Mouse (Mus musculus): ENCODE data around the gene Stambp. TPM values are rescaled to one million over a fixed set of nuclear protein-coding genes. Genes with fewer than 3 reads are reported as not detected.

Gene Stambp
- polyA plus RNA-seq, 1 experiment from 2014 or later = 24.3 TPM

- Histone ChIP-seq H3K4me1 (replicated peaks) (no peaks in the 10 kb centered on the region), H3K27ac (no peak overlapping the region), H3K27me3 (ENCODE audit: insufficient read depth, poor library complexity, severe bottlenecking) (no peaks in the 10 kb centered on the region), H3K4me3 (no peak overlapping the region), H3K9me3 (no peaks in the 10 kb centered on the region), H3K36me3 (peaks cover 27% of the 10 kb centered on the region)
- DNase-seq (ENCODE audit: low spot score) = no peak
- 80% methylated on average over 3 of the region's 3 CpGs for WGBS
These were observed 26.8 kb downstream of the Stambp start for GRCm38 (mm10) chr6:83545778-83546177.

- no peaks in the 10 kb centered on the region for H3K27me3 ChIP-seq (ENCODE audit: insufficient read depth, poor library complexity, severe bottlenecking)
- peaks cover 3% of the 10 kb centered on the region; the same call in 1 of the 2 replicates for H3K4me1 ChIP-seq (replicated peaks)
- 81% methylated on average over 11 of the region's 11 CpGs for WGBS
- H3K4me3 ChIP-seq = no peak overlapping the region
- DNase-seq (ENCODE audit: low spot score) = no peak
- no peak overlapping the region for H3K27ac ChIP-seq
- H3K9me3 ChIP-seq = no peaks in the 10 kb centered on the region
- H3K36me3 ChIP-seq = peaks cover 18% of the 10 kb centered on the region
These were observed 30.6 kb downstream of the Stambp start for GRCm38 (mm10) chr6:83541756-83542456.

DNA sequence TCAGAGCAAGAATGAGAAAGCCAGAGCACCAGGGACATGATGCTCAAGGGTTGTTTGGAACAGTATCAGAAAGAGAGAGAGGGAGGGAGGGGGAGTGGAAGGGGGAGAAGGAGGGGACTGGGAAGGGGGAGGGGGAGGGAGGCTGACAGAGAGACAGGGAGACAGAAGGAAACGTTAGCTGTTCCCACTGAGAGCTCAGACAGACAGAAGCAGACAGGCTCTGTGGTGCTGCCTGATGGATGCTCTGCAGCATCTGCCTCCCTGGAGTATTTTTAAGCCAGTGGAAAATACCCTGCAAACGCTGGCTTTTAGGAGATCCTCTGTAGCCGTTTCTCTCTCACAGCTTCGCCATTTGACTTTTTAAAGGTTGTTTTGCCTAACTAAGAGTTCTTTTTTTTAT lies 32.5 kb downstream of the Stambp start:
- no peaks in the 10 kb centered on the region for H3K36me3 ChIP-seq
- no peak overlapping the region for H3K4me3 ChIP-seq
- no peak overlapping the region for H3K27ac ChIP-seq
- H3K27me3 ChIP-seq (ENCODE audit: insufficient read depth, poor library complexity, severe bottlenecking) = no peaks in the 10 kb centered on the region
- H3K9me3 ChIP-seq = no peaks in the 10 kb centered on the region
- peaks cover 11% of the 10 kb centered on the region; the same call in 1 of the 2 replicates for H3K4me1 ChIP-seq (replicated peaks)
- no peak for DNase-seq (ENCODE audit: low spot score)
- 48% methylated on average over 4 of the region's 4 CpGs for WGBS

- Histone ChIP-seq H3K27ac (peak overlapping the region; percentile 54; the same call in 1 of the 2 replicates), H3K27me3 (ENCODE audit: insufficient read depth, poor library complexity, severe bottlenecking) (no peaks in the 10 kb centered on the region), H3K4me3 (no peak overlapping the region), H3K9me3 (no peaks in the 10 kb centered on the region), H3K4me1 (replicated peaks) (peaks cover 11% of the 10 kb centered on the region; the same call in 1 of the 2 replicates), H3K36me3 (no peaks in the 10 kb centered on the region)
- DNase-seq (ENCODE audit: low spot score) = no peak
- WGBS = 51% methylated on average over 6 of the region's 6 CpGs
These were observed 35.8 kb downstream of the Stambp start for GRCm38 (mm10) chr6:83536795-83537059.

DNA sequence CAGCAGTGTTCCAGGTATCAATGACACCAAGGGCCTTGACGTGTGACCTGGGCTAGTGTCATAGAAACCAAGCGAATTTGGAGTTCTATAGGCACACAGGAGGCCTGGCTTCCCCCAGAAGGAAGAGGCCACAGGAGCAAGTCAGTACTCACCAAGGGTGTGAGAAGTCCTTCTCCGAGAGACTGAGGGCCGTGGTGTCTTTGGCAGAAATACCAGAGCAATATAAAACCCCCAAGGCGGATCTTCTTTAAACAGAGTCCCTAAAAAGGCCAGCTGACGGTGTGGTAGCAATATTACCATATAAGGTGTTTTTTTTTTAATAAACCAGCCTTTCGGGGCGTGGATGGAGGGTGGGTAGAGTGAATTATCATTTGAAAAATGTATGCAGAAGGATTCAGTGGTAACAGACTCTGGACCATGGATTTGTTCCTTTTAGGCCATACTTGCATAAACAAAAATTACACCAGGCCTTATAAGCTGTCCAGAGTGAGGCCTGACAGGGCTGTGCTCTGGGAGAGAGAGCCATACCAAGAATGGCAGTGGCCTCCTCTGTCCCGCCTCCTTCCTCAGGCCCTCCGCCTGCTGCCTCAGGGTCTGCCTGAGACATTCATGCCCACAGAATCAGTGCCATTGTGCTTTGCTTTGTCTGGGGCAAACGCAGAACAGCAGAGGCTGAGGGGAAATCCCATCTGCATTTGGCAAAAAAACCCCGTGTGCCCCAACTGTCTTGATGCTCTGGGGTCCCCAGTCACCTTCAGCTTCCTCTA lies 36.3 kb downstream of the Stambp start, which contains the start of gene Actg2:
TSS of gene Actg2 (minus strand) at position 238 of the 767 bp plus-strand sequence.
- WGBS = 71% methylated on average over 12 of the region's 12 CpGs
- no peaks in the 10 kb centered on the region for H3K36me3 ChIP-seq

DNA sequence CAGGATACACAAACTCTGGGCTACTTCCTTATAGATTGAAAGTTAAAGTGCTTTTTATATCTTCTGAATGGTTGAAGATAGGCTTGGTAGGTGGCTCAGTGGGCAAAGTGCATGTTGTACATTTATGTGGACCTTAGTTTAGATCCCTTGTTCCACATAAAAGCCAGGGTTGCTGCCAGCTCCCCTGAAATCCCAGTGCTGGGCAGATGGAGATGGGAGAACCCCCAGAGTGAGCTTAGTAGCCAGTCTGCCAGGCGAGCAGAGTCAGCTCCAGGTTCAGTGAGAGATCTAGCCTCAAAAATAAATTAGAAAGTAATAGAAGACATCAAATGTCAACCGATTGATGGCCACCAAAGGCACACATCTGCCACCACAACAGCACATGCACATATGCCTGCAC lies 39.9 kb downstream of the Stambp start:
- no peak overlapping the region for H3K4me3 ChIP-seq
- WGBS = 78% methylated on average over 2 of the region's 2 CpGs
- H3K36me3 ChIP-seq = no peaks in the 10 kb centered on the region
- no peaks in the 10 kb centered on the region for H3K27me3 ChIP-seq (ENCODE audit: insufficient read depth, poor library complexity, severe bottlenecking)
- H3K27ac ChIP-seq = no peak overlapping the region
- no peak for DNase-seq (ENCODE audit: low spot score)
- peaks cover 8% of the 10 kb centered on the region; the same call in 1 of the 2 replicates for H3K4me1 ChIP-seq (replicated peaks)
- H3K9me3 ChIP-seq = no peaks in the 10 kb centered on the region

More for the DNA sequence above, 36.3 kb downstream of the Stambp start, which contains the start of gene Actg2:
- Histone ChIP-seq H3K27ac (peak within 1 kb of the TSS; percentile 54; the same call in 1 of the 2 replicates), H3K27me3 (ENCODE audit: insufficient read depth, poor library complexity, severe bottlenecking) (no peaks in the 10 kb centered on the region), H3K9me3 (no peaks in the 10 kb centered on the region), H3K4me3 (no peak within 1 kb of the TSS), H3K4me1 (replicated peaks) (peaks cover 11% of the 10 kb centered on the region; the same call in 1 of the 2 replicates)
- DNase-seq (ENCODE audit: low spot score) = no peak

GRCm38 (mm10) chr6:83523194-83523593 lies 49.3 kb downstream of the Stambp start:
- 76% methylated on average over 6 of the region's 6 CpGs for WGBS
- no peak for DNase-seq (ENCODE audit: low spot score)
- Histone ChIP-seq H3K36me3 (no peaks in the 10 kb centered on the region), H3K27me3 (ENCODE audit: insufficient read depth, poor library complexity, severe bottlenecking) (no peaks in the 10 kb centered on the region), H3K4me3 (no peak overlapping the region), H3K27ac (no peak overlapping the region), H3K9me3 (no peaks in the 10 kb centered on the region), H3K4me1 (replicated peaks) (0 out of 2 replicates have a peak, but pooled peaks cover 7% of the 10 kb centered on the region)

DNA sequence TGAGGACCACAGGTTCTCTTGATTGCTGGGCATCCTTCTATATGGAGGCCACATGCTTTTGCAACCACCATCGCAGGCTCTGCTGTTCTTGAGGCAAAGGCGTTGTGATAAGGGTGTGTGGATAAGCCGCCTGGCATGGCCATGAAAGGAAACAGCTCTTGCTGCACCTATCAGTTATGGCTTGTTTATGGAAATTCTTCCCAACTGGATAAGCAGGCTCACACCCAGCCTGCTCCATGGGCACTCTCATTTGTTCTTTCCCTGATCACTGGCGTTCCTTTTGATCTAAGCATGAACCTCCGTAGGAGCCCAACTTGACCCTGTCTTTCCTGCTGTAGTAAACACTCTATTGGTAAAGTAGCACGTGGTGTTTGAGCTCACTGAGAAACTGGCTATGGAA lies 50.7 kb downstream of the Stambp start:
- no peaks in the 10 kb centered on the region for H3K36me3 ChIP-seq
- 78% methylated on average over 6 of the region's 6 CpGs for WGBS
- H3K4me3 ChIP-seq = no peak overlapping the region
- DNase-seq (ENCODE audit: low spot score) = no peak
- H3K9me3 ChIP-seq = no peaks in the 10 kb centered on the region
- H3K27ac ChIP-seq = no peak overlapping the region
- 0 out of 2 replicates have a peak, but pooled peaks cover 7% of the 10 kb centered on the region for H3K4me1 ChIP-seq (replicated peaks)
- H3K27me3 ChIP-seq (ENCODE audit: insufficient read depth, poor library complexity, severe bottlenecking) = no peaks in the 10 kb centered on the region

DNA sequence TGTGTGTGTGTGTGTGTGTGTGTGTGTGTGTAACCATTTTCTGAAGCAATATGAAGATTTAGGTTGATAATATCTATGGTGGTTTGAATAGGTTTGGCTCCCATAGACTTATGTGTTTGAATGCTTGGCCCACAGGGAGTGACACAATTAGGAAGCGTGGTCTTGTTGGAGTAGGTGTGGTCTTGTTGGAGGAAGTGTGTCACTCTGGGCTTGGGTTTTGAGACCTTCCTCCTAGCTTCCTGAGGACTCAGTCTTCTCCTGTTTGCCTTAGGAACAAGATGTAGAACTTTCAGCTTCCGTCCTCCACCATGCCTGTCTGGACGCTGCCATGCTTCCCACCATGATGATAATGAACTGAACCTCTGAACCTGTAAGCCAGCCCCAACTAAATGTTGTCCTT lies 53.9 kb downstream of the Stambp start:
- H3K9me3 ChIP-seq = no peaks in the 10 kb centered on the region
- no peaks in the 10 kb centered on the region for H3K36me3 ChIP-seq
- H3K4me3 ChIP-seq = no peak overlapping the region
- DNase-seq (ENCODE audit: low spot score) = no peak
- 0 out of 2 replicates have a peak, but pooled peaks cover 5% of the 10 kb centered on the region for H3K4me1 ChIP-seq (replicated peaks)
- H3K27ac ChIP-seq = no peak overlapping the region
- H3K27me3 ChIP-seq (ENCODE audit: insufficient read depth, poor library complexity, severe bottlenecking) = no peaks in the 10 kb centered on the region
- 91% methylated on average over 3 of the region's 3 CpGs for WGBS

- no peaks in the 10 kb centered on the region for H3K27me3 ChIP-seq (ENCODE audit: insufficient read depth, poor library complexity, severe bottlenecking)
- no peak overlapping the region for H3K27ac ChIP-seq
- DNase-seq (ENCODE audit: low spot score) = no peak
- H3K4me3 ChIP-seq = no peak overlapping the region
- WGBS = 68% methylated on average over 3 of the region's 3 CpGs
- H3K9me3 ChIP-seq = no peaks in the 10 kb centered on the region
- no peaks in the 10 kb centered on the region for H3K4me1 ChIP-seq (replicated peaks)
- H3K36me3 ChIP-seq = no peaks in the 10 kb centered on the region
These were observed 57.4 kb downstream of the Stambp start for GRCm38 (mm10) chr6:83515172-83515571.

DNA sequence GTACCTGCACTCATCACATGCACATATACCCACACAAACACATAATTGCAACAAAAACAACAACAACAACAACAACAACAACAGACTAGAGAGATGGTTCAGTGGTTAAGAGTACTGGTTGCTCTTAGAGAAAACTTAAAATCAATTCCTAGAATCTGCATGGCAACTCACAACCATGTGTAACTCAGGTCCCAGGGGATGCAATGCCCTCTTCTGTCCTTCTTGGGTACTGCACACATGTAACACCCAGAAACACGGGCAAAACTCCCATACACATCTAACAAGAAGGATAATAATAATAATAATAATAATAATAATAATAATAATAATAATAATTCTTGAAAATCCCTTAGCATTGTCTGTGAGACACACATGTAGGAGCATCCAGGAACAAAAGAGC lies 60.0 kb downstream of the Stambp start:
- Histone ChIP-seq H3K9me3 (no peaks in the 10 kb centered on the region), H3K27me3 (ENCODE audit: insufficient read depth, poor library complexity, severe bottlenecking) (no peaks in the 10 kb centered on the region), H3K4me3 (no peak overlapping the region), H3K36me3 (no peaks in the 10 kb centered on the region), H3K27ac (no peak overlapping the region), H3K4me1 (replicated peaks) (peaks cover 11% of the 10 kb centered on the region)
- DNase-seq (ENCODE audit: low spot score) = peak; percentile 41
- WGBS = 26% methylated on average over 1 of the region's 1 CpGs

- Histone ChIP-seq H3K27me3 (ENCODE audit: insufficient read depth, poor library complexity, severe bottlenecking) (no peaks in the 10 kb centered on the region), H3K4me3 (no peak overlapping the region), H3K36me3 (no peaks in the 10 kb centered on the region), H3K27ac (no peak overlapping the region), H3K9me3 (no peaks in the 10 kb centered on the region), H3K4me1 (replicated peaks) (peaks cover 28% of the 10 kb centered on the region)
- no peak for DNase-seq (ENCODE audit: low spot score)
- 73% methylated on average over 2 of the region's 2 CpGs for WGBS
These were observed 62.3 kb downstream of the Stambp start for GRCm38 (mm10) chr6:83510210-83510609.

- 48% methylated on average over 8 of the region's 8 CpGs for WGBS
- H3K4me1 ChIP-seq (replicated peaks) = peaks cover 30% of the 10 kb centered on the region
- no peaks in the 10 kb centered on the region for H3K27me3 ChIP-seq (ENCODE audit: insufficient read depth, poor library complexity, severe bottlenecking)
- no peaks in the 10 kb centered on the region for H3K9me3 ChIP-seq
- H3K27ac ChIP-seq = no peak overlapping the region
- no peaks in the 10 kb centered on the region for H3K36me3 ChIP-seq
- DNase-seq (ENCODE audit: low spot score) = no peak
- no peak overlapping the region for H3K4me3 ChIP-seq
These were observed 63.1 kb downstream of the Stambp start for GRCm38 (mm10) chr6:83509442-83509841.

Measured in hindbrain, embryonic 10.5 days (tissue).